16 mouse cellular contexts compared by ENCODE assay signal in genomic region chr19:14795910-14796309, GRCm38 (mm10).
"Had no signal": no experiment of that assay in that cellular context is flagged by ENCODE, and none has a peak within 500 bp of the region (broad histone marks: within the 10 kb centered on the region; RNA-seq: fewer than 3 reads in every experiment).

No protein-coding gene starts in this region.

- H3K4me1 ChIP-seq: neural tube, embryonic 13.5 days; neural tube, embryonic 15.5 days; stomach, embryonic 15.5 days had no signal

- H3K27ac ChIP-seq: neural tube, embryonic 13.5 days; neural tube, embryonic 15.5 days; stomach, embryonic 15.5 days; stomach, postnatal 0 days had no signal

- H3K4me2 ChIP-seq: neural tube, embryonic 13.5 days; neural tube, embryonic 15.5 days; stomach, embryonic 15.5 days had no signal

- H3K9me3 ChIP-seq: neural tube, embryonic 13.5 days; neural tube, embryonic 15.5 days; stomach, embryonic 15.5 days had no signal

- DNase-seq: retina, postnatal 1 day; right cerebral cortex, adult 18-20 months; right cerebral cortex, postnatal 14 days; right cerebral cortex, postnatal 25 days; right cerebral cortex, postnatal 4 days; spleen, adult 18-20 months; thymus, adult 18-20 months; thymus, adult 2 months; thymus, postnatal 14 days; thymus, postnatal 25 days; thymus, postnatal 36 days; thymus, postnatal 4 days had no signal

- H3K4me3 ChIP-seq: neural tube, embryonic 13.5 days; neural tube, embryonic 15.5 days; stomach, embryonic 15.5 days had no signal

- H3K36me3 ChIP-seq: neural tube, embryonic 13.5 days; neural tube, embryonic 15.5 days; stomach, embryonic 15.5 days had no signal

- H3K9ac ChIP-seq: neural tube, embryonic 13.5 days; neural tube, embryonic 15.5 days; stomach, embryonic 15.5 days had no signal
